Mouse (Mus musculus) cerebellum, adult 9-10 months (tissue): ENCODE data around the gene Fabp3.

Experiments used
- DNase-seq: peaks from one replicate; pipeline ENCODE4 v3.0.0; 2022

The Fabp3 gene

DNA sequence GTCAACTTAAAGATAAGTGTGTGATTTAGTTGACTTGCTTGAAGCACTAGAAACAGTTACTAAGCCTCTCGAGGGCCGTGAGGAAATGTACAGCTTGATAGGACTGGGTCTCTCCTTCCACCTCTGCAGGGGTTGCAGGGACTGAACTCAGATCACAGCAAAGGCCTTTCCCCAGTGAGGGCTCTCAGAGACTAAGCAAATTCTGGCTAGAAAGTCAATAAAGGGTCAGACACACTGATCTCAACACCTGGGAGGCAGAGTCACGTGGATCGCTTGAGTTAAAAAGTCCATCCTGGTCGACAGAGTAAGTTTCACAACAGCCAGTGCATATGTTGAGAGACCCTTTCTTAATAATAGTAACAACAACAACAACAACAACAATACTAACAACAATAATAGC is 27.5 kb downstream of the Fabp3 start:
- no peak for DNase-seq

DNA sequence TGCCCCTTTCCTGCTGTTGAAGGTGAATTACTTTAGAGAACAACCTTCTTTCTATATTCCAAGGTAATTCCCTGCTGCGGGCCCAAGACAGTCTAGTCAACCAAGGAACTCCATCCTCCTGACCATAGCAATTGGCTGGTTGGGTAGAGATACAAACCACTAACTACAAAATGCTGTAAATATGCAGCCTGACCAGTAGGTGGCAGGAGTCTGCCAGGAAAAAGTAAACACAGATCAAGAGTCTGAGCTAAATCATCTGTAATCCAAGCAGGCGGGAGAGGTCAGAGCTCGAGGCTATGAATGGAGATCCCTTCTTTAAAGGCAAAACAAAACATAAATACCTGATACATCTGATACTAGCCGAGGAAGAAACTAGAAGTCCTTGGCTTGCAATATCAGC is 33.3 kb downstream of the Fabp3 start:
- DNase-seq: peak; percentile 76

DNA sequence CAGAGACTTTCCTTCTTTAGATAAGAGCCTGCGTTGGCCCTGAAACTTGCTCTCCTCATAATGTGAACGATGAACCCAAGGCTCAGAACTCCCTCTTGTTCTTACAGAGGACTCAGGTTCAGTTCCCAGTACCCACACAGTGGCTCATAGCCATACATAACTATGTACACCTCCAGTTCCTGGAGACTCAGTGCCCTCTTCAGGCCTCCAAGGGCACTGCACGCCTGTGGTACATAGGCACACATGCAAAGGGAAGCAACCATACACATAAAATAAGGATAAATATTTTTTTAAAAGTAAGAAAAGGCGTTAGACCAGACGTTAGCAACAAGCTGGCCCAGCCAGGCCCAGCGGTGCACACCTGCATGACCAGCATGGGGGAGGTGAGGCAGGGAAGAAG is 41.3 kb downstream of the Fabp3 start:
- DNase-seq: no peak

DNA sequence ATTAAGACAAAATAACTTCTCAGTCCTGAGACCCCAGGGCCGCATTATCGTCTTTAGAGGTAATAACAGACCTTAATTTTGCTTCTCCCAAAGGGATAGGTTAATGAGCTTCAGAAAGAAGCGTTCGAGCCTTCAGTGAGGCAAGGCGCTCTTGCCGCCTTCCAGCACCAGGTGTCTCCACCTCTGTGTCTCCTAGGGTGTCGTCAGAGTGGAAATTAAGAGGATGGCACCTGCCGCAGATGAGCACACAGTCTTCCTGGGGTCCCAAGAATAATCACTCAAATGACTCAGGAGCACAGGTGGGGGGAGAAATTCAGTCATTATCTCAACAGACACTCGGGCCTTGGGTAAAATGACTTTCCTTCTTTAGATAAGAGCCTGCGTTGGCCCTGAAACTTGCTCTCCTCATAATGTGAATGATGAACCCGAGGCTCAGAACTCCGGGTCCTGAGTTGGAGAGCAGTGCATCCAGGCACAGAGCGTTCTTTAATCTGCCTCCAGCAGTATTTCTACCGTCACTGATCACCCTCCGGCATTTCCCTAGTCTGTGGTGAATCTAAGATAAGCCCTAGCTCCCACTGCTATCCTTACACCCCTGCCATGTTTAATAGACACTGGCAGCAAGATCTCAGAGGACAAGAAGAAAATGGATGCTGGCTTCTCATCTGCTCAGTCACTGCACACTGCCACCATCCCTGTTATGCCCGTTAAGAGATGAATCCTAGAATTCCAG is 42.5 kb downstream of the Fabp3 start:
- no peak for DNase-seq

DNA sequence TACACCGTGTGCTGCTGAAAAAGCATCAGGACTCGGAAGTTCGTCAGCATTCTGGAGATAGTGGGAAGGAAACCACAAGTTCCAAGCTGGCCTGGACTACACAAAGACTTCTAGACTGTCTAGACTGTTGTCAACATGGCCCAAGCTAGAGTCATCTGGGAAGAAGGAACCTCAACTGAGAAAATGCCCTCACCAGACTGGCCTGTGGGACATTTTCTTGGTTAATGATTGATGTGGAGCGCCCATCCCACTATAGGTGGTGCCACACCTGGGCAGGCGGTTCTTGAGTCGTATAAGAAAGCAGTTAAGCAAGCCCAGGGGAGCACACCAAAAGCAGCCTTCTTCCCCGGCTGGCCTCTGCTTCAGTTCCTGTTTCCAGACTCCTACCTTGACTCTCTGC is 44.2 kb downstream of the Fabp3 start:
- no peak for DNase-seq

DNA sequence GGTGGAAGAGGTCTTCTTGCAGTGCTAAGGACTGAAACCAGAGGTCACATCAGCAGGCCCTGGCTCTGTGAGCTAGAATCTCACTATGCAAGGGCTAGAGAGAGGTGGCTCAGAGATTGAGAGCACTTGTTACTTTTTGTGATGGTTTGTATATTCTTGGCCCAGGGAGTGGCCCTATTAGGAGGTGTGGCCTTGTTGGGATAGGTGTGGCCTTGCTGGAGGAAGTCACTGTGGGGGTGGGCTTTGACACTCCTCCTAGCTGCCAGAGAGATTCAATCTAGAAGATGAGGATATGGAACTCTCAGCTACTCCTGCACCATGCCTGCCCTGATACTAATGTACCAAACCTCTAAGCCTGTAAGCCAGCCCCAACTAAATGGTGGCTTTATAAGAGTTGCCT is 49.6 kb downstream of the Fabp3 start:
- no peak for DNase-seq

DNA sequence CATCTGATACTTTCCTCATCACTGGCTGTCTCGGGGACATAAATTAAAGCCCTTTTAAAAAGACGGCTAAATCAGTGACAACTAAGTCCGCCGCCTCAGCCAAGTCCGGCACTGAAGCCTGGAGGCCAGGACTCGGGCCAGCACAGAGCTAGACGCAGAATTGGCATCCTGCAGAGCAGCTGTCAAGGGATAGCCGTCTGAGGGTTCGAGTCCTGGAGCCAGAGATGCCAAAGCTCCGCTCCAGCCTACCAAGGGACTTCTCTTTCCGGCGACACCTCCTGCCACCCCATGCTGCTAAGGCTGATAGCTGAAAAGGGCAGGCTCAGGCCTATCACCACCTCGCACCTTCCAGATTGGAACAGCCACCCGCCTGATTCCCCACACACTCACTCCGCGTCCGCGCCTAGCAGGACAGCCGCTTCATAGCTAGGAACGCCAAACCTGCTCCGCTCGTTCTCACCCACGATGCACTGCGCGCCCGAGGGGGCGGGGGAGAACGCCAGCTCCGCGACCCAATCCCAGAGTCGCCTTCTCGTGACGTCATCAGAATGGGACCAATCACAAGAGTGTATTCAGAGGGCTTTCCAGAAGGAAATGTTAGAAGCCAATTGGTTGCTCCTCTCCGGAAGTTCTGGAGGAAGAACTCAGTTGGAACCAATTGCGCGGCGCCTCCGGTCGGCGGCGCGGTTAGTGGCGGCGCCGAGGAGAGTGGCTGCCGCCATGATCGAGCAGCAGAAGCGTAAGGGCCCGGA is 51.3 kb downstream of the Fabp3 start, which contains the start of the genes Zcchc17 and Snrnp40:
Gene Zcchc17 (minus strand): TSS at position 458 of the 752 bp plus-strand sequence.
Gene Snrnp40 (plus strand): TSS at position 647 of the 752 bp plus-strand sequence.
- DNase-seq: peak; percentile 100

DNA sequence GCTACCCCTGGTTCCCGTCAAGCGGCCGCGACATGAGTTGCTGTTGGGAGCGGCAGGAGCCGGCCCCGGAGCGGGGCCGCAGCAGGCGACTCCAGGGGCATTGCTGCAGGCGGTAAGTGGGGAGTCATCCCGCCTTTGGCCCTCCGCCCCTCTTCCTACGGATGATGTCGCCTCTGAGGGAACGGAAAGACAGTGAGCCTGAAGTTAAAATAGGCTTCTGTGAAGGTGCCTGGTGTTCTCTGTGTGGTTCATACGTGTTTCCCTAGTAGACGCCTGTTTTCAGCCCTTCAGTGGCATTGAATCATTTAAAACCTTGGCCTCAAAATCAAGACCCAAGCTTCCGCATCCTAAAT is 51.8 kb downstream of the Fabp3 start:
- DNase-seq: no peak
